In genomic region chr13:3890061-3890460, GRCm38 (mm10) we compare ENCODE assay signal across 12 mouse cellular contexts. TPM values are rescaled to one million over a fixed set of nuclear protein-coding genes. Genes with fewer than 3 reads are reported as not detected.
DNase-seq lines count a peak whose midpoint lies in the region; ATAC-seq and TF ChIP-seq lines count a peak whose summit lies in the region.
"Had no signal": no experiment of that assay in that cellular context is flagged by ENCODE, and none has a peak within 500 bp of the region (broad histone marks: within the 10 kb centered on the region; RNA-seq: fewer than 3 reads in every experiment).

No protein-coding gene starts in this region.

- H3K27me3 ChIP-seq in kidney, embryonic 14.5 days (ENCODE audit: control insufficient read depth, insufficient read depth, low read length) = no peaks in the 10 kb centered on the region
- no peaks in the 10 kb centered on the region for H3K27me3 ChIP-seq in C2C12 (ENCODE audit: control insufficient read depth, insufficient read depth, insufficient read length)
- no peaks in the 10 kb centered on the region for H3K27me3 ChIP-seq in embryonic facial prominence, embryonic 12.5 days
- H3K27me3 ChIP-seq in liver, embryonic 15.5 days = no peaks in the 10 kb centered on the region
- H3K27me3 ChIP-seq in neural tube, embryonic 15.5 days (replicated peaks) = peaks cover 7% of the 10 kb centered on the region; the same call in 1 of the 2 replicates

- no peak overlapping the region for H3ac ChIP-seq in C2C12 (ENCODE audit: control insufficient read depth, insufficient read length, low read depth)

- H3K36me3 ChIP-seq in kidney, embryonic 14.5 days (ENCODE audit: control insufficient read depth, insufficient read depth, low read length) = peaks cover 37% of the 10 kb centered on the region
- H3K36me3 ChIP-seq in C2C12 (ENCODE audit: control insufficient read depth, insufficient read depth) = peaks cover 47% of the 10 kb centered on the region
- peaks cover 36% of the 10 kb centered on the region for H3K36me3 ChIP-seq in embryonic facial prominence, embryonic 12.5 days
- H3K36me3 ChIP-seq in liver, embryonic 15.5 days (replicated peaks) = peaks cover 56% of the 10 kb centered on the region
- H3K36me3 ChIP-seq in neural tube, embryonic 15.5 days = peaks cover 29% of the 10 kb centered on the region

- H3K4me3 ChIP-seq in kidney, embryonic 14.5 days (ENCODE audit: low read length) = no peak overlapping the region
- H3K4me3 ChIP-seq in C2C12 (ENCODE audit: insufficient read depth, poor library complexity, severe bottlenecking) = no peak overlapping the region
- peak overlapping the region; percentile 29 for H3K4me3 ChIP-seq in embryonic facial prominence, embryonic 12.5 days
- H3K4me3 ChIP-seq in liver, embryonic 15.5 days (replicated peaks) = peak overlapping the region; percentile 20
- no peak overlapping the region for H3K4me3 ChIP-seq in neural tube, embryonic 15.5 days (replicated peaks)
- H3K4me3 ChIP-seq: forebrain, embryonic 10.5 days had no signal

- H3K4me1 ChIP-seq in kidney, embryonic 14.5 days (ENCODE audit: control insufficient read depth, insufficient read depth, low read length) = peaks cover 7% of the 10 kb centered on the region; the same call in 1 of the 2 replicates
- H3K4me1 ChIP-seq in embryonic facial prominence, embryonic 12.5 days = peaks cover 21% of the 10 kb centered on the region; the same call in 1 of the 2 replicates
- peaks cover 42% of the 10 kb centered on the region for H3K4me1 ChIP-seq in liver, embryonic 15.5 days (replicated peaks)
- 0 out of 2 replicates have a peak, but pooled peaks cover 4% of the 10 kb centered on the region for H3K4me1 ChIP-seq in neural tube, embryonic 15.5 days

- peaks cover 38% of the 10 kb centered on the region for H3K79me3 ChIP-seq in C2C12 (ENCODE audit: low read depth)

- peak overlapping the region; percentile 17; the same call in 1 of the 2 replicates for H3K4me2 ChIP-seq in kidney, embryonic 14.5 days (replicated peaks; ENCODE audit: low read depth, low read length)
- H3K4me2 ChIP-seq in embryonic facial prominence, embryonic 12.5 days (replicated peaks) = peak overlapping the region; percentile 68
- peak overlapping the region; percentile 69 for H3K4me2 ChIP-seq in liver, embryonic 15.5 days
- no peak overlapping the region for H3K4me2 ChIP-seq in neural tube, embryonic 15.5 days

- no peak overlapping the region for H3K9ac ChIP-seq in kidney, embryonic 14.5 days (ENCODE audit: low read depth, low read length)
- 0 out of 2 replicates have a peak overlapping the region, but pooled peaks have one; percentile 5 for H3K9ac ChIP-seq in embryonic facial prominence, embryonic 12.5 days
- 0 out of 2 replicates have a peak overlapping the region, but pooled peaks have one; percentile 11 for H3K9ac ChIP-seq in liver, embryonic 15.5 days
- H3K9ac ChIP-seq in neural tube, embryonic 15.5 days (replicated peaks) = no peak overlapping the region

- peaks cover 54% of the 10 kb centered on the region for H3K79me2 ChIP-seq in C2C12 (ENCODE audit: control insufficient read depth, insufficient read depth)

- no peaks in the 10 kb centered on the region for H3K9me3 ChIP-seq in kidney, embryonic 14.5 days (ENCODE audit: control insufficient read depth, low read length)
- no peaks in the 10 kb centered on the region for H3K9me3 ChIP-seq in embryonic facial prominence, embryonic 12.5 days
- no peaks in the 10 kb centered on the region for H3K9me3 ChIP-seq in liver, embryonic 15.5 days (replicated peaks)
- no peaks in the 10 kb centered on the region for H3K9me3 ChIP-seq in neural tube, embryonic 15.5 days (replicated peaks)
- H3K9me3 ChIP-seq: forebrain, embryonic 10.5 days had no signal

- no peak for ATAC-seq in kidney, embryonic 14.5 days (ENCODE audit: low FRiP score, low TSS enrichment)
- no peak for ATAC-seq in embryonic facial prominence, embryonic 12.5 days (ENCODE audit: insufficient number of reproducible peaks, insufficient read depth, low FRiP score, low TSS enrichment)
- no peak for ATAC-seq in liver, embryonic 15.5 days (ENCODE audit: insufficient read depth)
- no peak for ATAC-seq in neural tube, embryonic 15.5 days (ENCODE audit: low FRiP score)
- ATAC-seq: inflammation-experienced regulatory T-cells, adult 6 months had no signal

- TF ChIP-seq CTCF in C2C12 (IDR thresholded peaks at IDR 0.05; ENCODE audit: control insufficient read depth, insufficient read depth, insufficient read length) = no peak

- DNase-seq in kidney, postnatal 14 days = no peak
- DNase-seq in layer of hippocampus, adult 9-11 months = no peak
- no peak for DNase-seq in urinary bladder, postnatal 10 days (ENCODE audit: low spot score)
- DNase-seq: adrenal gland, adult 2 months; thymus, postnatal 36 days had no signal

- no peak overlapping the region for H3K27ac ChIP-seq in kidney, embryonic 14.5 days (ENCODE audit: low read depth, low read length)
- 0 out of 2 replicates have a peak overlapping the region, but pooled peaks have one; percentile 23 for H3K27ac ChIP-seq in embryonic facial prominence, embryonic 12.5 days
- 0 out of 2 replicates have a peak overlapping the region, but pooled peaks have one; percentile 2 for H3K27ac ChIP-seq in liver, embryonic 15.5 days (replicated peaks)
- H3K27ac ChIP-seq in neural tube, embryonic 15.5 days (replicated peaks) = no peak overlapping the region
- H3K27ac ChIP-seq: forebrain, embryonic 10.5 days had no signal

- 22% methylated on average over 8 of the region's 8 CpGs for WGBS in kidney, embryonic 14.5 days
- WGBS in embryonic facial prominence, embryonic 12.5 days = 32% methylated on average over 8 of the region's 8 CpGs
- WGBS in liver, embryonic 15.5 days (ENCODE audit: insufficient replicate concordance) = 62% methylated on average over 8 of the region's 8 CpGs
- 18% methylated on average over 8 of the region's 8 CpGs for WGBS in neural tube, embryonic 15.5 days

TF ChIP-seq in C2C12, 6 proteins besides CTCF, POLR2A, EP300 and RAD21:
- TF ChIP-seq CEBPB (IDR thresholded peaks at IDR 0.05; ENCODE audit: low read depth) (no peak), MYOD1 (IDR thresholded peaks at IDR 0.05; ENCODE audit: control insufficient read depth, insufficient read length, low read depth) (peak; percentile 95), MAX (IDR thresholded peaks at IDR 0.05) (no peak)

RNA-seq across cellular contexts. Expression of gene Net1, which starts 28.0 kb away (rescaled TPM):
- 28.5 and 43.9 TPM in 2 replicates for polyA plus RNA-seq in kidney, embryonic 14.5 days (2014; fragmentation: Nextera tagmentation; extraction: Ambion mirVana)
- polyA plus RNA-seq in C2C12 (2012; fragmentation: generic; extraction: Trizol) = 27.3 TPM
- 150 and 155 TPM in 2 replicates for polyA plus RNA-seq in embryonic facial prominence, embryonic 12.5 days (2016; fragmentation: Nextera tagmentation; extraction: Ambion mirVana)
- polyA plus RNA-seq in liver, embryonic 15.5 days (2015; fragmentation: Nextera tagmentation; extraction: Ambion mirVana) = 51.4 and 58.3 TPM in 2 replicates
- 11.7 and 27.1 TPM in 2 replicates for polyA plus RNA-seq in neural tube, embryonic 15.5 days (2015; fragmentation: Nextera tagmentation; extraction: Ambion mirVana)

RNA-seq across cellular contexts. Expression of gene Tubal3, which starts 28.0 kb away (rescaled TPM):
- not detected in 2 replicates for polyA plus RNA-seq in kidney, embryonic 14.5 days (2014; fragmentation: Nextera tagmentation; extraction: Ambion mirVana)
- polyA plus RNA-seq in C2C12 (2012; fragmentation: generic; extraction: Trizol) = not detected
- polyA plus RNA-seq in embryonic facial prominence, embryonic 12.5 days (2016; fragmentation: Nextera tagmentation; extraction: Ambion mirVana) = not detected in 2 replicates
- 0.06 TPM in 1 of 2 replicates, not detected in the other for polyA plus RNA-seq in liver, embryonic 15.5 days (2015; fragmentation: Nextera tagmentation; extraction: Ambion mirVana)
- 0.54 TPM in 1 of 2 replicates, not detected in the other for polyA plus RNA-seq in neural tube, embryonic 15.5 days (2015; fragmentation: Nextera tagmentation; extraction: Ambion mirVana)
- polyA plus RNA-seq: adrenal gland, adult 2 months; forebrain, embryonic 10.5 days had no signal

RNA-seq across cellular contexts. Expression of gene Calm5, which starts 36.1 kb away (rescaled TPM):
- polyA plus RNA-seq in kidney, embryonic 14.5 days (2014; fragmentation: Nextera tagmentation; extraction: Ambion mirVana) = not detected in 2 replicates
- polyA plus RNA-seq in C2C12 (2012; fragmentation: generic; extraction: Trizol) = not detected
- not detected in 2 replicates for polyA plus RNA-seq in embryonic facial prominence, embryonic 12.5 days (2016; fragmentation: Nextera tagmentation; extraction: Ambion mirVana)
- not detected in 2 replicates for polyA plus RNA-seq in liver, embryonic 15.5 days (2015; fragmentation: Nextera tagmentation; extraction: Ambion mirVana)
- polyA plus RNA-seq in neural tube, embryonic 15.5 days (2015; fragmentation: Nextera tagmentation; extraction: Ambion mirVana) = not detected in 2 replicates
- polyA plus RNA-seq: adrenal gland, adult 2 months; forebrain, embryonic 10.5 days; inflammation-experienced regulatory T-cells, adult 6 months had no signal

RNA-seq across cellular contexts. Expression of gene Calm4, which starts 52.5 kb away (rescaled TPM):
- polyA plus RNA-seq in kidney, embryonic 14.5 days (2014; fragmentation: Nextera tagmentation; extraction: Ambion mirVana) = not detected in 2 replicates
- not detected for polyA plus RNA-seq in C2C12 (2012; fragmentation: generic; extraction: Trizol)
- polyA plus RNA-seq in embryonic facial prominence, embryonic 12.5 days (2016; fragmentation: Nextera tagmentation; extraction: Ambion mirVana) = 0.18 and 0.34 TPM in 2 replicates
- 0.43 TPM in 1 of 2 replicates, not detected in the other for polyA plus RNA-seq in liver, embryonic 15.5 days (2015; fragmentation: Nextera tagmentation; extraction: Ambion mirVana)
- 0.17 and 0.27 TPM in 2 replicates for polyA plus RNA-seq in neural tube, embryonic 15.5 days (2015; fragmentation: Nextera tagmentation; extraction: Ambion mirVana)
- polyA plus RNA-seq: adrenal gland, adult 2 months; forebrain, embryonic 10.5 days; inflammation-experienced regulatory T-cells, adult 6 months had no signal

RNA-seq across cellular contexts. Expression of gene Ucn3, which starts 55.1 kb away (rescaled TPM):
- polyA plus RNA-seq in kidney, embryonic 14.5 days (2014; fragmentation: Nextera tagmentation; extraction: Ambion mirVana) = not detected in 2 replicates
- not detected for polyA plus RNA-seq in C2C12 (2012; fragmentation: generic; extraction: Trizol)
- 0.20 TPM in 1 of 2 replicates, not detected in the other for polyA plus RNA-seq in embryonic facial prominence, embryonic 12.5 days (2016; fragmentation: Nextera tagmentation; extraction: Ambion mirVana)
- not detected in 2 replicates for polyA plus RNA-seq in liver, embryonic 15.5 days (2015; fragmentation: Nextera tagmentation; extraction: Ambion mirVana)
- not detected in 2 replicates for polyA plus RNA-seq in neural tube, embryonic 15.5 days (2015; fragmentation: Nextera tagmentation; extraction: Ambion mirVana)
- polyA plus RNA-seq: adrenal gland, adult 2 months; forebrain, embryonic 10.5 days; inflammation-experienced regulatory T-cells, adult 6 months had no signal

Comparison
In these comparisons a context has a peak if more than half of its experiments do, and no peak if none do; other contexts are left out.
1. H3K27ac ChIP-seq: peak in embryonic facial prominence, embryonic 12.5 days (single experiment) and liver, embryonic 15.5 days (single experiment); none in kidney, embryonic 14.5 days (single experiment) and neural tube, embryonic 15.5 days (single experiment).
2. H3K4me3 ChIP-seq: peak in embryonic facial prominence, embryonic 12.5 days (single experiment) and liver, embryonic 15.5 days (single experiment); none in kidney, embryonic 14.5 days (single experiment), C2C12 (single experiment) and neural tube, embryonic 15.5 days (single experiment).
3. H3K9ac ChIP-seq: peak in embryonic facial prominence, embryonic 12.5 days (single experiment) and liver, embryonic 15.5 days (single experiment); none in kidney, embryonic 14.5 days (single experiment) and neural tube, embryonic 15.5 days (single experiment).